Mouse (Mus musculus) bone marrow, adult 2 months (tissue): ENCODE measurements around the gene Tradd.
"Not testable (repeated sequence)": the region's sequence is repeated elsewhere in the genome, so short reads cannot be mapped to it uniquely, and the experiment has no call there.

Experiments
- CTCF ChIP-seq: fragments of 200-500 bp; IDR thresholded peaks from 2 replicates; pipeline ENCODE4 v1.5.1; 2011; ENCODE audit warnings: low read length, control low read depth; ENCODE audit not compliant: control insufficient read depth, insufficient read depth
- POLR2A ChIP-seq: fragments of 200-500 bp; IDR thresholded peaks from 2 replicates; pipeline ENCODE4 v1.6.1; 2011; ENCODE audit warnings: low read depth, mild to moderate bottlenecking, control low read depth, low read length, borderline replicate concordance; ENCODE audit not compliant: control insufficient read depth

DNA sequence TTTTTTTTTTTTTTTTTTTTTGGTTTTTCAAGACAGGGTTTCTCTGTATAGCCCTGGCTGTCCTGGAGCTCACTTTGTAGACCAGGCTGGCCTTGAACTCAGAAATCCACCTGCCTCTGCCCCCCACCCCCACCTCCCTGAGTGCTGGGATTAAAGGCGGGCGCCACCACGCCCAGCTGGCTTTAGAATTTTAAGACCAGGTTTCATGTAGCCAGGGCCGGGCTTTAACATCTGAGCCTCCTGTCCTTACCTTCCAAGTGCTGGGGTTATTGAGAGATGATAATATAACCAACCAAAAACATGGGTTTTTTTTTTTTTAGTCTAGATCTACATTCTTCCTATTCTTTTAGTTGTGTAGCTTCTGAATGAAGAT lies 32.1 kb downstream of the Tradd start:
- not testable (repeated sequence) for TF ChIP-seq CTCF, POLR2A
